Mouse (Mus musculus): ENCODE data around the gene Mturn. TPM values are rescaled to one million over a fixed set of nuclear protein-coding genes. Genes with fewer than 3 reads are reported as not detected.

The Mturn gene
- polyA plus RNA-seq, 1 experiment from 2014 or later: 2.5 TPM

DNA sequence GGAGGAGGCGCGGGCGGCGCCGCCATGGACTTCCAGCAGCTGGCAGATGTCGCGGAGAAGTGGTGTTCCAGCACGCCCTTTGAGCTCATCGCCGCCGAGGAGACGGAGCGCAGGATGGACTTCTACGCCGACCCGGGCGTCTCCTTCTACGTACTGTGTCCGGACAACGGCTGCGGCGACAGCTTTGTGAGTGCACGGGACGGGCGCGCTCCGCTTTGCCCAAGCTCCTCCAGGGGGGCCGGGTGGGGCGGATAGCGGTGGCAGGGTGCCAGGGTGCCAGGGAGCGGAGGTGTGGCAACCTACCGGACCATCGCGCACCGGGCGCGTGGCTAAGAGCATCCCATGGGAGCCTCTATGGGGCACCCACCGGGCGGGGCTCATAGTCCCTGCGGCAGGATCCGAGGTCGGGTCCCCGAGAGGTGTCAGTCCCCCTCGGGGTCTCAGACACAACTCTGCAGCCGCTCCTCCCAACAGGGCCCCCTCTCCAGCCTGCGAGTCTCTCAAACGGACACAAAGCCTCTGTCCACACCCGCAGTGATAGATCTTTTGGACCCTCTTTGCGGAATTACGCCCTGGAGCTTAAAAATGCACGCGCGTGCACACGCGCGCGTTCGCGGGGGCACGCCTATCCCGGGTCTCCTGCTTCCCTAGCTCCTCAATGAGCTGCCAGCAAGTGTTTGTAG lies 463 bp downstream of the Mturn start:
- Histone ChIP-seq H3K4me2 (ENCODE audit: low read depth, low read length) (peak overlapping the region; percentile 98), H3K27ac (ENCODE audit: low read length) (peak overlapping the region; percentile 66; the same call in 1 of the 2 replicates), H3K27me3 (ENCODE audit: control insufficient read depth, insufficient read depth, low read depth, low read length) (peaks cover 21% of the 10 kb centered on the region), H3K4me3 (ENCODE audit: low read depth, low read length) (peak overlapping the region; percentile 83), H3K9me3 (replicated peaks; ENCODE audit: control insufficient read depth, low read length) (no peaks in the 10 kb centered on the region), H3K4me1 (ENCODE audit: control insufficient read depth, low read depth, low read length) (peaks cover 21% of the 10 kb centered on the region), H3K9ac (ENCODE audit: low read depth, low read length) (peak overlapping the region; percentile 73), H3K36me3 (ENCODE audit: control insufficient read depth, insufficient read depth) (no peaks in the 10 kb centered on the region)
- ATAC-seq (ENCODE audit: low read depth): peak; percentile 56
- whole genome bisulfite sequencing (ENCODE audit: insufficient replicate concordance): under 1% methylated on average over 58 of the region's 61 CpGs

GRCm38 (mm10) chr6:54684085-54684484 lies 2.7 kb downstream of the Mturn start:
- ATAC-seq (ENCODE audit: low read depth): no peak
- Histone ChIP-seq H3K4me3 (ENCODE audit: low read depth, low read length) (no peak overlapping the region), H3K27ac (ENCODE audit: low read length) (no peak overlapping the region), H3K27me3 (ENCODE audit: control insufficient read depth, insufficient read depth, low read depth, low read length) (peaks cover 21% of the 10 kb centered on the region), H3K4me1 (ENCODE audit: control insufficient read depth, low read depth, low read length) (peaks cover 21% of the 10 kb centered on the region), H3K36me3 (ENCODE audit: control insufficient read depth, insufficient read depth) (no peaks in the 10 kb centered on the region), H3K4me2 (ENCODE audit: low read depth, low read length) (no peak overlapping the region), H3K9me3 (replicated peaks; ENCODE audit: control insufficient read depth, low read length) (no peaks in the 10 kb centered on the region), H3K9ac (ENCODE audit: low read depth, low read length) (no peak overlapping the region)
- 71% methylated on average over 4 of the region's 4 CpGs for WGBS (ENCODE audit: insufficient replicate concordance)

GRCm38 (mm10) chr6:54685103-54685502 lies 3.7 kb downstream of the Mturn start:
- Histone ChIP-seq H3K4me1 (ENCODE audit: control insufficient read depth, low read depth, low read length) (peaks cover 17% of the 10 kb centered on the region), H3K9ac (ENCODE audit: low read depth, low read length) (no peak overlapping the region), H3K4me2 (ENCODE audit: low read depth, low read length) (no peak overlapping the region), H3K9me3 (replicated peaks; ENCODE audit: control insufficient read depth, low read length) (no peaks in the 10 kb centered on the region), H3K27ac (ENCODE audit: low read length) (no peak overlapping the region), H3K27me3 (ENCODE audit: control insufficient read depth, insufficient read depth, low read depth, low read length) (peaks cover 21% of the 10 kb centered on the region), H3K36me3 (ENCODE audit: control insufficient read depth, insufficient read depth) (no peaks in the 10 kb centered on the region), H3K4me3 (ENCODE audit: low read depth, low read length) (no peak overlapping the region)
- 40% methylated on average over 5 of the region's 5 CpGs for WGBS (ENCODE audit: insufficient replicate concordance)
- ATAC-seq (ENCODE audit: low read depth): no peak

GRCm38 (mm10) chr6:54685716-54686395 lies 4.4 kb downstream of the Mturn start:
- H3K4me2 ChIP-seq (ENCODE audit: low read depth, low read length): no peak overlapping the region

DNA sequence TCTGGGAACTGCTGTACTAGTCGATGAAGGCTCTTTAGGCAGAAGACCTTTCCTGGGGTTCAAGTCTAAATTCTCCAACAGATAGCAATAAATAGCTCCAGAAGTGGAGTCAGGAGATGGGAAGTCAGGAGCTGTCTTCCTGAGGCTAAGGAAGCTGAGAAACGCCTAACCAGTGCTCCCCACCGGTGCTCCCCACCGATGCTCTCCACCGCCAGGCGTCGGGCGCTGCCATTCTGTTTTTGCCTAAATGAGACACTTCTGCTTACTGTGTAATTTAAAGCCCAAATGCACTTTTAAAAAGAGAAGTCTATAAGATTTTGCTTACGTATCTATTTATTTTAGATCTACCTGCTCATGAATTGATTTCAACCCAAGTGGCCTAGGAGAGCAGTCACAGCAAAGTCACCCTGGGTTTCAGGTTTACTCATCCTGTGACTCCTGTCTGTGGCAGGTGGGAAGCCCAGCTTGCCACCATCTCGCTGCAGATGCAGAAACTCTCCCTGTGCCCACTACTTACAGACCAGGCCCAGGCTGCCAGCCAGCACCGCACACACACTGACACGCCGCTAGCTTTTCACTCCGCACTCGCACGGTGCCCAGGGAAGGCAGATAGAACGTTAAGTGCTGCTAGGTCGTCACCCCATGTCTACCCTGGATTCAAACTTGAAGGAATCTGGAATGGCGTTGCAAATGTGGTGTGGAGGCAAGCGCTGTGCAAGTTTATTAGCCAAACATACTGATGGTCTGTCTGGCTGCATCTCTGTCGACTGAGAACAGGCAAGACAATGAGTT lies 5.7 kb downstream of the Mturn start:
- Histone ChIP-seq H3K27ac (ENCODE audit: low read length) (no peak overlapping the region), H3K36me3 (ENCODE audit: control insufficient read depth, insufficient read depth) (no peaks in the 10 kb centered on the region), H3K9ac (ENCODE audit: low read depth, low read length) (no peak overlapping the region), H3K4me2 (ENCODE audit: low read depth, low read length) (no peak overlapping the region), H3K4me3 (ENCODE audit: low read depth, low read length) (no peak overlapping the region), H3K4me1 (ENCODE audit: control insufficient read depth, low read depth, low read length) (peaks cover 9% of the 10 kb centered on the region), H3K27me3 (ENCODE audit: control insufficient read depth, insufficient read depth, low read depth, low read length) (peaks cover 17% of the 10 kb centered on the region), H3K9me3 (replicated peaks; ENCODE audit: control insufficient read depth, low read length) (no peaks in the 10 kb centered on the region)
- 79% methylated on average over 21 of the region's 21 CpGs for WGBS (ENCODE audit: insufficient replicate concordance)
- ATAC-seq (ENCODE audit: low read depth): no peak

More at GRCm38 (mm10) chr6:54685716-54686395, 4.4 kb downstream of the Mturn start:
- WGBS (ENCODE audit: insufficient replicate concordance): 32% methylated on average over 14 of the region's 14 CpGs
- Histone ChIP-seq H3K9me3 (replicated peaks; ENCODE audit: control insufficient read depth, low read length) (no peaks in the 10 kb centered on the region), H3K4me1 (ENCODE audit: control insufficient read depth, low read depth, low read length) (peaks cover 15% of the 10 kb centered on the region), H3K9ac (ENCODE audit: low read depth, low read length) (no peak overlapping the region), H3K36me3 (ENCODE audit: control insufficient read depth, insufficient read depth) (no peaks in the 10 kb centered on the region), H3K27me3 (ENCODE audit: control insufficient read depth, insufficient read depth, low read depth, low read length) (peaks cover 21% of the 10 kb centered on the region), H3K27ac (ENCODE audit: low read length) (no peak overlapping the region), H3K4me3 (ENCODE audit: low read depth, low read length) (no peak overlapping the region)
- no peak for ATAC-seq (ENCODE audit: low read depth)

DNA sequence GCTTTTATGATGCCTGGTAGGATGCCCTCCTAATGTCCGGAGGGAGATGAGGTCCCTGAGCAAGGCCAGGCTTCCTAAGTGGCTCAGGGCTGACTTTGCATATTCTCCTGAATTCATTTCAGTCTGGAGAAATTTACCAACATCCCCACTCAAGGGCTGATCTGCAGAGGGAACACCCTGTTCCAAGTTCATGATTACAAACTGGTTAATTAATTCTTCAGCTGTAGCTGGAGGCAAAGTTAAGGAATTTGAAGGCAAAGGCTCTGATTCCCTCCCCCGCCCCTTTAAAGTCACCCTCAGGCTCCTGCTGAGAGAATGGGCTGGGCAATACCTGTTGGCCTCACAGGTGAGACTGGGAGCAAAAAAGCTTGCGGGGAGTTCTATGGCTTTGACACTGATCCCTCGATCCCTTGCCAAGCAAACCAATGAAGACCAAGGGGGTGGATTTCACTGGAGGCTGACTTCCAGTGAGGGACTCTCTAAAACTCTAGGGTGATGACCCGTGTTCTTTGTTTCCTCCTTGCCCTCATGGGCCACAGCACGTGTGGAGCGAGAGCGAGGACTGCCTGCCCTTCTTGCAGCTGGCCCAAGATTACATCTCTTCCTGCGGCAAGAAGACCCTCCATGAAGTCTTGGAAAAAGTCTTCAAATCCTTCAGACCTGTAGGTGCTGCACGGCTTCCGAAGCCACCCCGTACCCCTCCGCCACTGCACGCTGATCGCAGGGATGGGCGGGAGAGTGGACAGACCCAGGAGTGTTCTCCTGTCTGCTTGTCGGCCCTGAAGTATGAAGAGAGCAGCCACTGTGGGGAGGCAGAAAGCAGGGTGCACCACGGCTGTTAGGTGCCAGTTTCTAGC lies 7.3 kb downstream of the Mturn start:
- Histone ChIP-seq H3K36me3 (ENCODE audit: control insufficient read depth, insufficient read depth) (no peaks in the 10 kb centered on the region), H3K9me3 (replicated peaks; ENCODE audit: control insufficient read depth, low read length) (no peaks in the 10 kb centered on the region), H3K9ac (ENCODE audit: low read depth, low read length) (no peak overlapping the region), H3K27ac (ENCODE audit: low read length) (no peak overlapping the region), H3K4me2 (ENCODE audit: low read depth, low read length) (no peak overlapping the region), H3K4me1 (ENCODE audit: control insufficient read depth, low read depth, low read length) (peaks cover 5% of the 10 kb centered on the region; the same call in 1 of the 2 replicates), H3K27me3 (ENCODE audit: control insufficient read depth, insufficient read depth, low read depth, low read length) (peaks cover 3% of the 10 kb centered on the region), H3K4me3 (ENCODE audit: low read depth, low read length) (no peak overlapping the region)
- no peak for ATAC-seq (ENCODE audit: low read depth)
- WGBS (ENCODE audit: insufficient replicate concordance): 64% methylated on average over 18 of the region's 18 CpGs

GRCm38 (mm10) chr6:54689686-54690085 lies 8.3 kb downstream of the Mturn start:
- Histone ChIP-seq H3K4me3 (ENCODE audit: low read depth, low read length) (no peak overlapping the region), H3K4me1 (ENCODE audit: control insufficient read depth, low read depth, low read length) (peaks cover 5% of the 10 kb centered on the region; the same call in 1 of the 2 replicates), H3K36me3 (ENCODE audit: control insufficient read depth, insufficient read depth) (no peaks in the 10 kb centered on the region), H3K4me2 (ENCODE audit: low read depth, low read length) (no peak overlapping the region), H3K9me3 (replicated peaks; ENCODE audit: control insufficient read depth, low read length) (no peaks in the 10 kb centered on the region), H3K27me3 (ENCODE audit: control insufficient read depth, insufficient read depth, low read depth, low read length) (no peaks in the 10 kb centered on the region; the same call in 1 of the 2 replicates), H3K9ac (ENCODE audit: low read depth, low read length) (no peak overlapping the region), H3K27ac (ENCODE audit: low read length) (no peak overlapping the region)
- ATAC-seq (ENCODE audit: low read depth): no peak
- 70% methylated on average over 7 of the region's 7 CpGs for WGBS (ENCODE audit: insufficient replicate concordance)

- peaks cover 5% of the 10 kb centered on the region; the same call in 1 of the 2 replicates for H3K4me1 ChIP-seq (ENCODE audit: control insufficient read depth, low read depth, low read length)
Measured at GRCm38 (mm10) chr6:54690838-54691237, 9.4 kb downstream of the Mturn start.

More at GRCm38 (mm10) chr6:54690838-54691237, 9.4 kb downstream of the Mturn start:
- 67% methylated on average over 13 of the region's 13 CpGs for WGBS (ENCODE audit: insufficient replicate concordance)
- Histone ChIP-seq H3K4me3 (ENCODE audit: low read depth, low read length) (no peak overlapping the region), H3K27me3 (ENCODE audit: control insufficient read depth, insufficient read depth, low read depth, low read length) (no peaks in the 10 kb centered on the region), H3K27ac (ENCODE audit: low read length) (no peak overlapping the region), H3K9ac (ENCODE audit: low read depth, low read length) (no peak overlapping the region), H3K9me3 (replicated peaks; ENCODE audit: control insufficient read depth, low read length) (no peaks in the 10 kb centered on the region), H3K4me2 (ENCODE audit: low read depth, low read length) (no peak overlapping the region), H3K36me3 (ENCODE audit: control insufficient read depth, insufficient read depth) (no peaks in the 10 kb centered on the region)
- no peak for ATAC-seq (ENCODE audit: low read depth)
